Mouse (Mus musculus) midbrain, embryonic 11.5 days (tissue): ENCODE data around the gene Kazn. TPM values are rescaled to one million over a fixed set of nuclear protein-coding genes. Genes with fewer than 3 reads are reported as not detected.

Experiments used
- ATAC-seq: fragments of 200-750 bp; cut with Nextera tagmentation; 2 replicates; pipeline ENCODE4 v1.8.0; 2017; ENCODE audit warnings: moderate TSS enrichment, moderate library complexity; ENCODE audit not compliant: low FRiP score
- DNase-seq: peaks from one replicate; pipeline ENCODE4 v3.0.0; 2015; ENCODE audit warnings: low spot score; ENCODE audit errors: missing footprints
- H3K27ac ChIP-seq: fragments of 300-500 bp; sonication (generic); 2 replicates; pipeline ENCODE4 v1.5.1; 2014; ENCODE audit warnings: low read depth, low read length
- H3K27me3 ChIP-seq: fragments of 300-500 bp; sonication (generic); 2 replicates; pipeline ENCODE4 v1.6.1; 2014; ENCODE audit warnings: mild to moderate bottlenecking, low read length, moderate library complexity, mixed read lengths; ENCODE audit not compliant: control insufficient read depth, insufficient read depth
- H3K36me3 ChIP-seq: fragments of 300-500 bp; sonication (generic); 2 replicates; pipeline ENCODE4 v1.6.1; 2014; ENCODE audit warnings: mild to moderate bottlenecking, low read length, moderate library complexity, mixed read lengths; ENCODE audit not compliant: control insufficient read depth, insufficient read depth
- H3K4me1 ChIP-seq: fragments of 300-500 bp; sonication (generic); 2 replicates; pipeline ENCODE4 v1.6.1; 2014; ENCODE audit warnings: low read length; ENCODE audit not compliant: control insufficient read depth, insufficient read depth
- H3K4me2 ChIP-seq: fragments of 300-500 bp; sonication (generic); 2 replicates; pipeline ENCODE4 v1.6.1; 2014; ENCODE audit warnings: mild to moderate bottlenecking, moderate library complexity
- H3K4me3 ChIP-seq: fragments of 300-500 bp; sonication (generic); 2 replicates; pipeline ENCODE4 v1.5.1; 2014; ENCODE audit warnings: low read depth, low read length
- H3K9ac ChIP-seq: fragments of 300-500 bp; sonication (generic); 2 replicates; pipeline ENCODE4 v1.6.1; 2014; ENCODE audit warnings: low read length
- H3K9me3 ChIP-seq: fragments of 300-500 bp; sonication (generic); 2 replicates; pipeline ENCODE4 v1.6.1; 2016; ENCODE audit warnings: low read length; ENCODE audit not compliant: control insufficient read depth
- WGBS: fragments of 180-500 bp; shearing (Covaris S2); extraction: QIAGEN DNeasy Blood & Tissue Kit; methylation state at CpG from one replicate; pipeline ENCODE4 v1.1.7; 2014; 5-methylcytosine and 5-hydroxymethylcytosine counted together
- polyA plus RNA-seq: library from polyadenylated mRNA; unstranded; fragments of >200 nt; fragmentation: Nextera tagmentation; extraction: Ambion mirVana; gene quantifications from 2 replicates; pipeline ENCODE4 v1.2.1, GENCODE M21; 2014

Kazn gene
- polyA plus RNA-seq, 1 experiment from 2014 or later = 12.1 TPM

DNA sequence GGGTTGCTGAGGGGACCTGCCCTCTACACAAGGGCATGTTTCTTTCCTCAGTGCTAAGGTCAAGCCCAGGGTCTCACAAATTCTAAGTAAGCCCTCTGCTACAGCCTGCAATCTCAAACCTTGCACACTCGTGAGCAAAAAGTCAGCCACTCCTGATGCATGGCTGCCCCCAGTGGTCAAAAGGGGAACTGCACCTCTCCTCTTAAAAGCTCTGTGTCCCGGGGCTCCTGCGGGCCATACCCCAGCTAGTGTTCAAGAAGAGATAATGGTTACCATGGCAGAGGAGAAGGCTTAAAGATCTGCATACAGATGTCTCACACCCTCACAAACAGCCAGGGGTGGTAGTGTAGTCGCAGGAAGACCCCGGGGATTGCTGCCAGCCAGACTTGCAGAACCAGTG, 9.2 kb upstream of the Kazn start:
- WGBS = 7% methylated on average over 5 of the region's 5 CpGs
- peak; percentile 45 for ATAC-seq

DNA sequence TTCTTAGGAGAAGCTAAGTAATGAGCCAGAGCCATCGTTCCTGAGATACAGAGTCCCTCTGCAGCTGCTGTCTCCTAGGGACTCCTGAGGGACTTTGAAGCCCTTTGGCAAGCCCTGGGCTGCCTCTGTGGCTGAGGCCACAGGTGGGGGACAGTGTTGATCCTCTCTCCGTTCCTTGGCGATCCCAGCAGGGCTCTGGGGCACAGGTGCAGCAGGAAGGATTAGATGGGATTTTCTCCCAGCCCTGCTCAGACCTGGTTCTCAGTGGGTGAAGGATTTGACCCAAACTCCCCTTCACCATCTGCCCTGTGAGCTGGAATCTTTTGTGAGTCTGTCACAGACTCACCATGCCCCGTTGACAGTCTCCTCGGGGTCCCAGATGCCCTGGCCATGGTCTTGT, 7.5 kb upstream of the Kazn start:
- DNase-seq (no peak), ATAC-seq (no peak)
- Histone ChIP-seq H3K9ac (no peak overlapping the region; the same call in 1 of the 2 replicates), H3K4me3 (no peak overlapping the region), H3K9me3 (no peaks in the 10 kb centered on the region), H3K4me2 (no peak overlapping the region), H3K27me3 (no peaks in the 10 kb centered on the region), H3K27ac (no peak overlapping the region), H3K36me3 (no peaks in the 10 kb centered on the region), H3K4me1 (peaks cover 6% of the 10 kb centered on the region)
- WGBS = 21% methylated on average over 5 of the region's 5 CpGs

More for the DNA sequence above, 9.2 kb upstream of the Kazn start:
- Histone ChIP-seq H3K27me3 (no peaks in the 10 kb centered on the region), H3K9me3 (no peaks in the 10 kb centered on the region), H3K4me1 (peaks cover 6% of the 10 kb centered on the region), H3K27ac (no peak overlapping the region), H3K9ac (no peak overlapping the region), H3K4me2 (no peak overlapping the region), H3K4me3 (no peak overlapping the region), H3K36me3 (no peaks in the 10 kb centered on the region)
- DNase-seq = peak; percentile 99

DNA sequence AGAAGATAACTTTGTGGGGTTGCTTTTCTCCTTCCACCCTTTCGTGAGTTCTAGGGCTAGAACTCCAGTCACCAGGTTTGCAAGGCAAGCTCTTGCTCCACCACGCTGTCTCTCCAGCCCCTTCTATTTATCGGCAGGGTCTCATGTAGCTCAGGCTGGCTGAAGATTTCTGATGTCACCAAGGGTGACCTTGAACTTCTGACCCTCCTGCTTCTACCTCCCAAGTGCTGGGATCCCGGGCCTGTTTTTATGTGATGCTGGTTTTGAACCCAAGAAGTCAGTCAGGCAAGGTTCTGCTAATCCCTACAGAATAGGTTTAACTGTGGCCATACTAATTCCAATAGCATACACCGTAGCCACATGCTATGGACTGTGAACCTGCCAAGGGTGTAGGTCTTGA, 5.4 kb upstream of the Kazn start:
- no peaks in the 10 kb centered on the region for H3K9me3 ChIP-seq
- H3K4me1 ChIP-seq = peaks cover 5% of the 10 kb centered on the region
- WGBS = 85% methylated on average over 5 of the region's 5 CpGs
- no peak overlapping the region for H3K9ac ChIP-seq
- H3K27me3 ChIP-seq = no peaks in the 10 kb centered on the region
- H3K4me3 ChIP-seq = no peak overlapping the region
- H3K27ac ChIP-seq = no peak overlapping the region
- H3K36me3 ChIP-seq = no peaks in the 10 kb centered on the region
- no peak for DNase-seq
- ATAC-seq = no peak
- H3K4me2 ChIP-seq = no peak overlapping the region

DNA sequence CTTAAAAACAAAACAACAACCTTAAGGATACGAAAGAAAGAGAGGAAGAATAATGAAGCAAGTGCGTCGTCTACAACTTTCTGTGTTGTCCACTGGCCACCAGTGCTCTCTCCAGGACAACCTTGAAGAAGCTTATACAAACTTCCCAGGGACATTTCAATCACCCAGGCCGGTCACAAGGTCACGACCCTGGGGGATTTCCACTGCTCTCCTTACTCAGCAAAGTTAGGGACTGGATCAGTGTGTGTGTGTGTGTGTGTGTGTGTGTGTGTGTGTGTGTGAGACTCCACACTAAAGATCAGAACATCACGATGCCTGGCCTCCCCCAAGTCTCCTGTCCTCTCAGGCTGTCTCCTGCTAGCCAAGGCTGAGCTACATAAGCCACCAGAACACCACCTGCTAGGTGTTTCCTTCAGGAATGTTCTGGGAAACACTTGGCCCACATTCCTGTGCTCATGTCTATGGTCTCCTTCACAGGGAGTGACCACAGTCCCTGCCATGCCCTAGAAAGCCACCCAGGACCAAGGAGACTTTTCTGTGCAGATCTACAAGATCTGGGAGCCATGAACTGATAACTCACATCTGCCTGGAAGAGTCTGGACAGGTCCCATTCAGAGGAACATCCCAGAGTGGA, 3.7 kb upstream of the Kazn start:
- peaks cover 1% of the 10 kb centered on the region; the same call in 1 of the 2 replicates for H3K27me3 ChIP-seq
- DNase-seq (no peak), ATAC-seq (no peak)
- no peak overlapping the region for H3K4me3 ChIP-seq
- H3K36me3 ChIP-seq = no peaks in the 10 kb centered on the region
- no peak overlapping the region for H3K27ac ChIP-seq
- H3K4me1 ChIP-seq = peaks cover 15% of the 10 kb centered on the region
- no peak overlapping the region for H3K4me2 ChIP-seq
- H3K9me3 ChIP-seq = no peaks in the 10 kb centered on the region
- no peak overlapping the region for H3K9ac ChIP-seq
- WGBS = 80% methylated on average over 6 of the region's 6 CpGs

DNA sequence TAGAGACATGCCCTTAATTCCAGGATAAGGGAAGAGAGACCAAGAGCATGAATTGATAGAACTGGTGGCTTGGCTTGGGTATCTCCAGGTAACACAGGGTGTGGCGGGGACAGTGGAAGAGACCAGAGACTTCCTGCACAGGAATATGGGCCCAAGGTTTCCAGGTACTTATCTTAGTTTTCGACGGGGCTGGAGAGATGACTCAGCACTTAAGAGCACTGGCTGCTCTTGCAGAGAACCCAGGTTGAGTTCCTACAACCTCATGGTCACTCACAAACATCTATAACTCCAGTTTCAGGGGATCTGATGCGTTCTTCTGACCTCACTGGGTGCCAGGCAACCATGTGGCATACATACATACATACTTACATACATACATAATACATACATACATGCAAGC, 3.0 kb upstream of the Kazn start:
- Histone ChIP-seq H3K4me2 (no peak overlapping the region), H3K4me3 (no peak overlapping the region), H3K9me3 (no peaks in the 10 kb centered on the region), H3K9ac (no peak overlapping the region), H3K27me3 (peaks cover 4% of the 10 kb centered on the region; the same call in 1 of the 2 replicates), H3K36me3 (no peaks in the 10 kb centered on the region), H3K4me1 (peaks cover 15% of the 10 kb centered on the region), H3K27ac (no peak overlapping the region)
- no peak for ATAC-seq
- WGBS = 81% methylated on average over 4 of the region's 4 CpGs
- no peak for DNase-seq

DNA sequence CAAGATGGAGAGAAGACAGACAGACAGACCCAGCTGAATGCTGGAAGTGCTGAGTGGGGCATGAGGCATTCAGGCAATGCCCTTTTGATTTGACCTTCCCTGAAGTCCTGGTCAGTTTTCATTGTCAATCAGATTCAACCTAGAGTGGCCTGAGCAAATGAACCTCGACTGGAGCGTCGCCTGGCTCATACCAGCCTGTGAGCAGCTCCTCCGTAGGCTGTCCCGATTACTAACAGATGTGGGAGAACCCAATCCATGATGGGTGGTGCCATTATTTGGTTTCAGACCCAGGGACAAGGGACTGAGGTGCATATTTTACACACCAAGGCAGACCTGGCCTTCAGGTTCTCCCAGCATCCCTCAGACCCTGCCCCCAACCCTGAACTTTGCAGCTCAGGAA, 1.7 kb upstream of the Kazn start:
- Histone ChIP-seq H3K4me2 (no peak overlapping the region), H3K4me1 (peaks cover 15% of the 10 kb centered on the region), H3K27ac (no peak overlapping the region), H3K36me3 (no peaks in the 10 kb centered on the region), H3K9ac (no peak overlapping the region), H3K27me3 (peaks cover 6% of the 10 kb centered on the region; the same call in 1 of the 2 replicates), H3K9me3 (no peaks in the 10 kb centered on the region), H3K4me3 (no peak overlapping the region)
- WGBS = 39% methylated on average over 5 of the region's 5 CpGs
- no peak for ATAC-seq
- peak; percentile 87 for DNase-seq

DNA sequence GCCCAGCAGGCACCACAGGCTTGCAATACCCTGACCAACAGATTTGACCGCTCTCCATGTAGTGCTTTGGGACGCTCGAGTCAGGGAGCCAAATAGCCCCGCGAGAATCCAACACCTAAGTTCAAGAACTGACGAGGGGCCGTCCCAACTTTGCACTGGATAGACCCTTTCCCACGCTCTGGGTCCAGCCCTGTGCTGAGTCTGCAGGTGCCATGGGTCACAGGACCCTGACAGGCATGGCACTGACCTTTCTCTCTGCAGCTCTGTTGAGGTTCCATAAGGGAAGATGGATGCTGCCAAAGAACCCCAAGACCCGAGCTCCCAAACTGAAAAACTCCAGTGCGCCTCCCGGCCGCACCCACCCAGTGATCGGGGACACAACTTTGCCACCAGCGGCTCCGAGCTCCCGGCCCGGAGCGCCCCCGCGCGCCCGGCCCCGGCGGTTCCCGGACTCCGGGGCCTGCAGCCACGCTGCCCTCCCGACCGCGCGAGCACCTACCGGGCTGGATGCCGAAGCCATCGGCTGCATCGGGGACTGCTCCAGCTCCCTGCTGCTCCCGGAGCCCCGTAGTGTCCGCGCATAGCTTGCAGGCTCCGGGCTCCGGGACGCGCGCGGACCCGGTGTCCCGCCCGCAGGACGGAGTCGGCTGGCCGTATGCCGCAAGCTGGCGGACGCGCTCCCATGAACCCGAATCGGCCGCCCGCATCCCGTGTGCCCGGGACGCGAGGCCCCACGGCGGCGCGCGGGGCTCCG, 538 bp downstream of the Kazn start:
- DNase-seq = peak; percentile 94
- no peak overlapping the region for H3K27ac ChIP-seq
- H3K9me3 ChIP-seq = no peaks in the 10 kb centered on the region
- no peaks in the 10 kb centered on the region for H3K36me3 ChIP-seq
- under 1% methylated on average over 69 of the region's 69 CpGs for WGBS
- peak overlapping the region; percentile 99 for H3K4me2 ChIP-seq
- H3K9ac ChIP-seq = peak overlapping the region; percentile 72
- ATAC-seq = peak; percentile 76
- peak overlapping the region; percentile 66 for H3K4me3 ChIP-seq
- H3K27me3 ChIP-seq = peaks cover 6% of the 10 kb centered on the region; the same call in 1 of the 2 replicates
- peaks cover 15% of the 10 kb centered on the region for H3K4me1 ChIP-seq

DNA sequence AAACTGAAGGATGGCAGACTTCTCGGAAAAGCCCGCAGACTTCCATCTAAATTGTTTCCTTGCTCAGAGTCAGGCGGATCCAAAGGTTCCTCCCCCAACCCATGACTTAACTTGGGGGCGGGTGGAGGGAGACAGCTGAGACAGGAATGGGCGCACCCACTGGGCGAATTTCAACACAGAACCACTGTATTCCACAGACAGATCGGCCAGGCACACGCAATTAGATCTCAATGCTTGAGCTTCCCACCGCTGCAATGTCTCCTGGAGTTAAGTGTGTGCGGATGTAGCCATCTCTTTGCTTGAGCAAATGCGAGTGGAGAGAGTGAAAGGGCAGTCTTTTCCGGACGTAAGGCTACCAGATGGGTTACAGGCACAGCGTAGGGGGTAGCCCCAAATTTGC, 1.2 kb downstream of the Kazn start:
- Histone ChIP-seq H3K4me1 (peaks cover 15% of the 10 kb centered on the region), H3K36me3 (no peaks in the 10 kb centered on the region), H3K27me3 (peaks cover 6% of the 10 kb centered on the region; the same call in 1 of the 2 replicates), H3K9ac (peak overlapping the region; percentile 72; the same call in 1 of the 2 replicates), H3K27ac (no peak overlapping the region), H3K9me3 (no peaks in the 10 kb centered on the region), H3K4me2 (peak overlapping the region; percentile 99), H3K4me3 (peak overlapping the region; percentile 66)
- ATAC-seq (no peak), DNase-seq (no peak)
- 27% methylated on average over 14 of the region's 14 CpGs for WGBS

DNA sequence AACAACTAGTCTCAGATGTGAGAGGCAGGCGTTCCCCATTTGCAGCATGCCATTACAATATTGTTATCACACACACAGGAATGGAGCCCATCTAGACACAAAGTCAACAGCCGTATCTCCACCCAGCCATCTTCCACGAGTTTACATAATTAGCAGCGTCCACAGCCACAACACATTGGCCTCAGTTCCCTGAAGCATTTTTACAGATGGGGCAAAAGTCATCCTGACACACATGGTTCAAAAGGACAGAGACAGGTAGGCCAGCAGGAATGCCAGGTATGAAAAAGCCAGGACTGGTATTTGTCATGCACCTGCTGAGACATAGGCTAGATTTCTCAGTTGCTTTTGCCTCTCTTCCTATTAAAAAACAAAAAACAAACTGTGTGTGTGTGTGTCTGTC, 2.5 kb downstream of the Kazn start:
- no peaks in the 10 kb centered on the region for H3K9me3 ChIP-seq
- H3K27ac ChIP-seq = no peak overlapping the region
- H3K4me1 ChIP-seq = peaks cover 15% of the 10 kb centered on the region
- WGBS = 88% methylated on average over 4 of the region's 4 CpGs
- DNase-seq = no peak
- H3K4me2 ChIP-seq = no peak overlapping the region
- H3K4me3 ChIP-seq = no peak overlapping the region
- ATAC-seq = no peak
- no peak overlapping the region for H3K9ac ChIP-seq
- peaks cover 6% of the 10 kb centered on the region; the same call in 1 of the 2 replicates for H3K27me3 ChIP-seq
- no peaks in the 10 kb centered on the region for H3K36me3 ChIP-seq
